Mouse (Mus musculus) frontal cortex, adult 2 months (tissue): Measurements from ENCODE around the gene Gm14819. TPM values are rescaled to one million over a fixed set of nuclear protein-coding genes. Genes with fewer than 3 reads are reported as not detected.
"Not testable (repeated sequence)": the region's sequence is repeated elsewhere in the genome, so short reads cannot be mapped to it uniquely, and the experiment has no call there.

Experiments
- DNase-seq, 2 experiments: peaks; one replicate each; pipeline ENCODE4 v3.0.0; 2022; ENCODE audit warnings: low spot score in 1 of 2; ENCODE audit errors: extremely low spot score in 1 of 2
- polyA plus RNA-seq: library from polyadenylated mRNA; depleted of rRNA; stranded (reverse); fragments of >200 nt; gene quantifications from 2 replicates; pipeline ENCODE4 v1.2.3, GENCODE M21; 2012; rRNA removed

The Gm14819 gene
- polyA plus RNA-seq = not detected in 2 replicates

GRCm38 (mm10) chrX:35403883-35404282 is at the start of gene Gm14819:
TSS of gene Gm14819 (plus strand) at chrX:35404183.
- not testable (repeated sequence) for DNase-seq
